Mouse (Mus musculus) right cerebral cortex, postnatal 25 days (tissue): ENCODE measurements around the gene Dmtf1.

Experiments used
- DNase-seq: peaks from one replicate; pipeline ENCODE4 v3.0.0; 2022

The Dmtf1 gene

DNA sequence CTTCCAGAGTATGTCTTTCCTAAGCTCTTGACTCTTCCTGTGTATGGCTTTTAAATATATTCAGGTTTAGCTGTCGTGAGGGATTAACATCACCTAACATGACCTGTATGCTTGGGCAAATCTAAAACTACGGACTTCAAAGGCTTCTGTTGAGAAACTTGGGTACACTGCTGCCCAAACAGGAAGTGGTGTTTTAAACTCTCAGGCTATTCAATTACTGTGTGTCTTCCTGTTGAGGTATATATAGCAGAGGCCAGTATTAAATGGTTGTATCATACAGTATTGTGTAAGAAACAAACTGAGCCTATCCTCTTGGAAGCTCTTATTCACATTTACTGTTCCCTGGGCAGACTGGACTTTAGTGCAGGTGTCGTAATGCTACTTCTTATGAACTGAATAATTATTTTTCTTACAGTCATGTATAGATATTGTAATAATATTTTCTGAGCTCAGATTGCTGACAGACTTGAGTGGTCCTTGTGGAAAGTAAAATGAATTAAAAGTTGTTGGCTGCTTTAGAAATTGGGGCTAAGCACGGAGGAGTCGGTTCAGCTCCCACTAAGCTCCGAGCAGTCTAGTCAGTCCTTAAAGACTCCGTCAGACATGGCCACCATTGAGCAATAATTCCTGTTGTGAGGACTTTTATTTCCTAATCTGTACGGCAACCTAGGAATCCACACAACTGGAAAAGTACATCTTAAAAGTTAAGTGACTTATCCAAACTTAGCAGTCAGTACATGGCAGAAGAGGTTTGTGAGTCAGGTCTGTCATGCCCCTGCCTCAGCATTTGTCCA is 54.1 kb downstream of the Dmtf1 start:
- DNase-seq, result no peak

DNA sequence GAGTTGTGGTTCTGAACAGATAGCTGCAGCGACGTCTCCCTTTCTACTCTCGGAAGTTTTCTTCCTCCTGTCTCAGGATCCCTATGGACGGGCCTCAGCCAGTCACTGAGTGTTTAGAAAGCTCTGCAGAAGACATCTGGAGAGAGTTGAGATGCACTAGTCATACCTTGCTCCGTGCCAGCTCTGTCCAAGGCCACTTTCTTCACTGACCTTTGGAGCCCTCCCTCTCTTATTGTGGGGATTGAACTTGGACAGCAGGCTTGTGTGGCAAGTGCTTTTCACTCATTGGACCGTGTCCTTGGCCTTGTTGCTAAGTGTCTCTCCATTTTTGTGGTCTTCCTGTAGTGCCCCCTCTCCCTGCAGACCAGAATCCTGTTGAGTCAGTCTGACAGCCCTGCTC is 54.8 kb downstream of the Dmtf1 start:
- DNase-seq, result no peak

DNA sequence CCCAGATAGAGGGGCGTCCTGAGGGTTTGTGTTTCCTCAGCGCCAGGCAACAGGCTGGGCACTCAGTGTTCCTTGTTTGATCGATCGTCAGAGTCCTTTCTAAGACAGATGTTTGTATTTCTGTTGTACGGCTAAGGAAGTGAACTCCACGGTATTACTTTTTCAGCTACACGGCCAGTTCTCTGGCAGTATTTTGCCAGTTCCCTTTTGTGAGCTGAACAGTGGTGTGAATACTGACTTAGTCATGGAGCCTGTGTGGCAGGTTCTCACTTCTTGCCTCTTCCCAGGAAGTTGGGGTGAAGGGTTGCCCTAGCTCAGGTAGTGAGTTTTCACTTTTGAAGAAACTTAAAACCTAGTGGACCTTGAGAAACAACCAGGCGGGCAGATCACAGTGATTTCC is 57.6 kb downstream of the Dmtf1 start:
- no peak for DNase-seq

DNA sequence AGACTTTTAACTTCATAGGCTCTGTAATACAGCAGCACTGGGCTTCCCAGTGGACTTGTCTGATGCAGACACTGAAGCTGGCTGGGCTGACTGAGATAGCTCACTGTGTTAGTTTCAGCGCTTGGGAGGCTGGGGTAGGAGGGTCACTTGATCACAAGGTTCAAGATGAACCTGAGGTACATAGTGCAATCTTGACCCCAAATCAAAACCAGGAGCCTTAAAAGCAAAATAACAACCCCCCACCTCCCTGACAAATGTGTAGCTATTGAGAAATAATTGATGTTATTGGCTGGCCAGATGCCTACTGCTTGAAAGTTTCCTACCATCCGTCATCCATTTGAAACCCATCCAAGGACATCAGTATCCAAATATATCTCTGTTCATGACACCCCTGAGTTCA is 58.9 kb downstream of the Dmtf1 start:
- DNase-seq, result no peak

DNA sequence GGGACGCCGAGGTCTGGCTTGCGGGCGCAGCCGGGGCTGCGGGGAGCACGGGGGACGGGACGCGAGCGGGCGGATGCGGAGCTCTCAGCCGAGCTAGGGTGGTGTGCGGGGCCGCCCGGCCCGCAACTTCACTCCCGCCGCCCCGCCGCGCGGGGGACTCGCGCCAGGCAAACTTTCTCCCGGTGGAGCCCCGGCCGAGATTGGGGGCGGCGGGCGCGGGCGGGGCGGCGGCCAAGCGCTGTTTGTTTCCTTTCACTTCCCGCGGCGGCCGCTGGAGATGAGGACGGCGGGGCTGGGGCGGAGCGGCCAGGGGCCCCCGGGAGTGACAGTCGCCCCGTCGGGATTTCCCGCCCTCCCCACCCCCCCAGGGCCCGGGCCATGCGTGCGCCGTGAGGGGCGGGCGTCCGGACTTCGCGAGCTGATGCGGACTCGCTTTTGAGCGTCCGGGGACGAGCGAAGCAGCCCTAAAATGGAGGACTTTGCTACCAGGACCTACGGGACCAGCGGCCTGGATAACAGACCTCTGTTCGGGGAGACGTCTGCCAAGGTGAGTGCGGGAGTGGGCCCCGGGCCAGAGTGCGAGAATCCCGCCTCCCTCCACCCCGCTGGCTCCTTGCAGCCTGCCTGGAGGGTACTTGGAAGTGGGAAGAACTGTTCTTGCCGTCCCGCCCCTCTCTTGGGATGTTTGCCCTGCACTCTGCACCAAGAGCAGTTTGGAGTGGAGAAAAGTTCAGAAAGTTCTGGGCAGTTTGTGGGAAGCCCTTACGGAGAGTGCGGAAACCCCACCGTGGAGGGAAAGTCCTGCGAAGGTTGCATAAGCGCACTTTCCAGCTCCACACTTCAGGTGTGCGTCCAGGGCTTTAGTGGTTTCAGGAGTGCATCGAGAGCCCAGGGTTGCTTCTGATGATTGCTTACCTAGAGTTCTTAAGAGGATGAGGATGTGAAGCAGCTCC is 60.5 kb downstream of the Dmtf1 start:
- peak; percentile 27 for DNase-seq

DNA sequence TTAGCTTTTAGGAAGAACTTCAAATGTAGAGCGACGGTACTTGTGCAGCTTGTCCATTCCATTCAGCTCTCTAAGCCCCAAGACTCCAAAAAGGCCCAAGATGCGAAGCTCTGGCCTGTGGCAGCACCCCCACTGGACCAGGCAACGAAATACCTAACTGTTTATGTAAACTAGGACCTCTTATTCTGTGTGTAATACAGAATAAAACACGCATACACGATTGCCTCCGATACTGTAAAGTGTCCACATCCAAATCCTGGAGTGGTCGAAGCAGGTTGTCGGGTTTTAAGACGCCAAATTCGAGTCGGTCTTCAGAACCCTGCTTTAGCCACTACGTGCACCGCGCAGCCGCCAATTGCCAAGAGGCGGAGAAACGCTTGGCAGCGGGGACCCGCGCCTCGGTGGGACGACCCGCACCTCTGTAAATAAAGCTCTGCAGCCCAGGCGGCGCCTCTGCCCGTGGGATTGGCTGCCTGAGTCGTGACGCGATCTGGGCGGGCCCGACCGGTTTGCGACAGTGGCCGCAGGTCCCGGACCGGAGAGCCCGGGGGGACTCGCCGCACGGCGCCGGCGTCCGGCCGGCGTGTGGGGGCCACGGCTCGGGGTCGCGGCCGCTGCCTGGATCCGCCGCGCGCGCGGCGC is 61.2 kb downstream of the Dmtf1 start, which contains the start of gene Tmem243:
Gene Tmem243, plus strand, starts transcription at position 462 of the 642 bp plus-strand sequence.
- DNase-seq, result peak; percentile 89

DNA sequence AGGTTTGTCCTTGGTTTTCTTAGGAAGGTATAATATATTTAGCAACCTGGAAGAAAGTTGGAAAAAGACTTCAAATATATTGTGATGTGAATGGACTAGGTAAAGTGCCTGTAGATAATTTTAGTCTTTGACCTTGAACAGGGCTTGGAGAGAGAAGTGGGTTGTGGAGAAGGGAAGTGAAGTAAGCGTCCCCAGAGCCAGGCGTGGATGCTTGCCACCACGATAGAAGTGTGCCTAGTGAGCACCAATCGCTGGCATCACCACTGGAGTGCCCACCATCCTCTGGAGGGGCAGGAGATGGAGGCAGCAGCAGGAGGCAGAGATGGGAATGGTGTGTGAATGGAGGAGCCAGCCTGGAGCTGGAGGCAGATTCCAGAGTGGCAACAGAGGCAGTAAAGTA is 68.1 kb downstream of the Dmtf1 start:
- DNase-seq, result no peak

DNA sequence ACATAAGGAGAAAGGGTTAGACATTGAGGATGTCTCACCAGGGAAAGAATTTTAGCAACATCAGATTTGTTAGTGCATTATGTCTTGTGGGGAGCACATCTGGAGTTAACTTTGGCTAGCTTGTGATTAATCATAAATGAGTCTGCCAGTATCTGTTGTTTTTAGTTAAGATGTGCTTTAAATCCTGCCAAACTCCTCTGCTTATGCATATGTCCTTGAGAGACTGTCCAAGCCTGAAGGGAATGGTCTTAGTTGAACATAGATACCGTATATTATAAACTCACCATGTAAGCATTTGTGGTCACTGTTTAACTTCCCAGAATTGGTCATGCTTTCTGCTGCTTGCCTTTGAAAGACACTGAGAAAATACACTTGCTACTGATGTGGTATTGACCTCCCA is 68.9 kb downstream of the Dmtf1 start:
- no peak for DNase-seq

DNA sequence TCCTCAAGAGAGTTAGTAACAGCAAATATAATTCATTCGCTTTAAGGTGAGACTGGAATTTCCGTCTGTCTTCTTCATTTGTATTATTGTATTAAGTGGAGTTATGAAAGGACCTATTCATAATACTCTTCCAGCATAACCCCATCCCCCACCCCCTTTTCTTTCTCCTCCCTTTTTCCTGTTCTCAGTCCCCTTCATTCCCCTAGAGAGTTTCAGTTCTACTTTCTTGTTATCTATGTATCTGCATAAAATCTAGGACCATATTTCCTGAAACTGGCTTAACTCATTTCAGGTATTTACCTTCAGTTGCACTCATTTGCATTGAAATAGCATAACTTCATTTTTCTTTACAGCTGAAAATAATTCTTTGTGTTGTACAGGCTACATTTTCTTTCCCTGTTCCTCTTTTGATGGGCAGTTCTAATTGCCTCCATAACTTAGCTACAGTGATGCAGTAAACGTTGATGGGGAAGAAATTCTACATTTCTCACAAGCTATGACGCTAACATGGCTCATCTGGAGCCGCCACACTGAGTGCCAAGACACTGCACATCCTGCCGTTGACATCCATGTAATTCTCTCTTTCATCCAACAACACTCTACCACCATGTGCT is 71.0 kb downstream of the Dmtf1 start:
- no peak for DNase-seq

DNA sequence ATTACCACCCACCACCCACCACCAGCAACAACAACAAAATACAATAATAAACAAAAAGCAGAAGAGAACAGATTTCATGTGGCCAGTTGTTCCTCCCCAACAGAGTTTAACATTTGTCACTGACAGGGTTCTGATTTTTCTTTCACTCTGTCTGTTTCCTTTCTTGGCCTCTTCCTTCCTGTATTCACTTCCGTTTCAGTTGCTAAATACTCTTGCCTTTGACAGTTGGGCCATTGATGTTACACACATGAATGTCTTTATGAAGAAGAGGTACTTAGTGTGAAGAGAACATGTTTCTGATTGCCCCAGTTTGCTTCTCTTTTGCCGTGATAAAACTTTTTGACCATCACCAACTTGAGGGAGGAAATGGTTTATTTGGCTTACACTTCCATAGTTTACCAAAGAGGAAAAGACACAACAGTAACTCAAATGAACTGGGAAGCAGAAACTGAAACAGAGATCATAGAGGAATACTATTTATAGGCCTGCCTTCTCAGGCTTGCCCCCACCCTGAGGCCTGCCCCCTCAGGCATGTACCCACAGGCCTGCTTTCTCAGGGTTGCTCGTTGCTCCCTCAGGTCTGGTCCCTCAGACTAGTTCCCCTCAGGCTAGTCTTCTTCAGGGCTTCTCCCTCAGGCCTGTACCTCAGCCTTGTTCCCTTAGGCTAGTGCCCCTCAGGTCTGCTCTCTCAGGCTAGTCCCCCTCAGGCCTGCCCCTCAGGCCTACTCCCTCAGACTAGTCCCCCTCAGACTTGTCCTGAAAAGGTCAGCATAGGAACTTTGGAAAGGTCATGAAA is 74.5 kb downstream of the Dmtf1 start:
- no peak for DNase-seq

DNA sequence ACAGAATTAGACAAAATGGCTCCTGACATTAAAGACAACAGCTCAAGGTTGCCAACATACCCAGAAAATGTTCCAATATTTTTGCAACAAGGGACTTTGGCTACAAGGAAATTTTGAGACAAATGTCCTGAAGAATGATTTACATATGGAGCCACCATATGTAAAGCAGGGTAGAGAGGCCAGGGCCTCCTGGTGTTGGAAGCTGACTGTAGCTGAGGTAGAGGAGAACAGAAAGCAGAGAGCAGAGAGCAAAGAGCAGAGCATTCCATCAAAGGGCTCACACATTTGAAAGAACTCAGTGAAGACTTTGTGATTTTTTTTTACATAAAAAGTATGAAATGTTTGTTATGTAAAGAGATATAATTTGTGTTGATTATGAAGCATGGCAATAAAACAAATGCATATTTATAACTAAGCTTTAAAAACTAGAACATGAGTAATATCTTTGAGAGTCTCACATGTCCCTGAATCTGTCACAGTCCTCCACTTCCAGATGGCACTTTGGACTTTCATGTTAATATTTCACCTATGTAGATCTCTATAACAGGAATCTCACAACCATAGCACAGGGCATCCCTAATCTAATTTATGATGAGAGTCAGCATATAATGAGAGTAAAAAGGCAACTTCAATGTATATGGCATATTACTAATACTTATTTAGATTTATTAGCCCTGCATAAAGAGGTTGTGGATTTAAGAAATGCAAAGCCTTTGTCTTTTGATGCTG is 81.6 kb downstream of the Dmtf1 start:
- no peak for DNase-seq

DNA sequence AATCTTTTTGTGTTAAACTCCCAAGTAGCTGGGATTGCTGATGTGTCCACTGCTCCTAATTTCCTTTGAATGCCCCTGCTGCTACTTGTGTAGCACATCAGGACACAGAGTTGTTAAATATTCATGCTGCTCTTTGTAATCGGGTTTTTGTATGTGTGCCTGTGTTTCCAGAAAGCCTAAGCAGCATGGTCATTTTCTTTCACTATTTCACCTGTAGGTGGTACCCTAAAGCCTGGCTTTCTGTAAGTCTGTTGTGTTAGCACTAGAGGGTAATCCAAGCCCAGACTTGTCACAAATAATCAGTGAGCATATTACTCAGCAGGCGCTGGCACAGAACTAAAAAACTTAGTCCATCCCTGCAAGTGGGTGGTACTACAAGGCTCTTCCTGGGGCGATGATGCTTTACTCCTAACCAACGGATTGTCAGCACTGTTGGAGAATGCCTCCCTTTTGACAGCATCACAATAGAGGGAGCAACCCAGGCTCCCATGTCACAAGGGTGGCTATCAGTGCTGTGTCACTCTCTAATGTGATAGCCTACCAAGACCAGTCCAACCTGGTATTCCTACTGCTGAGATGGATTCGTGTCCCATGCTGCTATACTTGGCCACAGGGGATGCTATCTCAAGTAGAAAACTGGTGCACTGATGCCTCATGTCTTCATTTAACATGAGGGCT is 88.3 kb downstream of the Dmtf1 start:
- no peak for DNase-seq

DNA sequence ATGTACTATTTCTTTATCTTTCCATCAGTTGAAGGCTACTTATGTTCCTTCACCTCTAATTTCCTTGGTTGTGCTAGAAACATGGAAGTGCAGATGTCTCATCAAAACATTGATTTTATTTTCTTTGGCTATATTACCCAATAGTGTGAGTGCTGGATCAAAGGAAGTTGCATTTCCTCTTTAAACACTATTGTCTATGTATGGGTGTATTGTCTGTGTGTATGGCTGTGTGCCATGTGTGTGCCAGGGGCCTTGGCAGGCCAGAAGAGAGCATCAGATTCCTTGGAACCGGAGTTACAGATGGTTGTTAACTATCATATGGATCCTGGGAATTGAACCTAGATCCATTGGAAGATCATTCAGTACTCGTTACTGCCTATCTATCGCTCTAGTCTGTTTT is 90.2 kb downstream of the Dmtf1 start:
- no peak for DNase-seq

DNA sequence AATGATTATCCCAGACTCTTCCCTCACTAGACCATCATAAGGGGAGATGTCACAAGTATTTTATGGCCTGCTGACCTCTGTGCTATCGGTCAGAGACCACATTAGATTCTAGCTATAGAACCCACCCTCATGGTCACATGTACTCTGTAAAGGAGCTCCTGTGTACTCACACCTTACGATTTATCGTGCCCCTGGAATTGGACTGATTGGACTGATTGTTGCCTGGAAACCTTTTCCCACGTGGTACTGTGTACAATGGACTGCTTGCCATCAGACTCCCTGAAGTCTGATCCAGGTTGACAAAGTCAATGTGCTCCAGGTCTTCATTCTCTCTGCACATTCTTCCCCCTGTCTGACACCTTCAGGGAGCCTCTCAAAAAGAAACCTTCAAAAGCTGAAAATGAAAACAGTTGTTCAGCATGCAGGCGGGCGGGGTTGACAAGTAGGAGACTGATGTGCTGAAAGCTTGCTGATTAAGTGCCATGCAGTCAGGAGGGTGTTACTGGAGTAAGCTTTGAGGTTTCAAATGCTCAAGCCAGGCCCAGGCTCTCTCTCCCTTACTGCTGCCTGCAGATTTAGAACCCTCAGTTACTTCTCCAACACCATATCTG is 91.9 kb downstream of the Dmtf1 start:
- DNase-seq, result no peak

DNA sequence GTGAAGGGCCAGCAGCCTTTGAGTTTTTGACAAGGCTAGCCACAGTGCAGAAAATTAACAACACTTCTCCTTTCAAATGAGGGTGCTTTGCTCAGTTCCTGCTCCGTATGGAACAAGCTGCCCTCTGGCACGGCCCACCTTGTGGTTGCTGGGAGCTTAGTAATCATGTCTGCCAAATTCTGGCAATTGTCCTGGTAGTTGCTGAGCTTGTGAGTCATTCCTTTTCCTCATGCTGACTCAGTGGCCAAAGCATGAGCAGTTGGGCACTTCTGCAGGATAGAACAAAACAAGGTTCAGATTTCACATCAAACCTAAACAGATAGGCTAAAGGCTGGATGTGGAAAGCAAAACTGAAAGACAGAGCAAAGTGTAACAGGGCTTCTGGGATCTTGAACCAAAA is 92.7 kb downstream of the Dmtf1 start:
- peak; percentile 16 for DNase-seq
